Mouse (Mus musculus) subcutaneous adipose tissue, adult 2 months (tissue): ENCODE measurements around the gene H2-DMa. TPM values are rescaled to one million over a fixed set of nuclear protein-coding genes. Genes with fewer than 3 reads are reported as not detected.

Experiments
- polyA plus RNA-seq: library from polyadenylated mRNA; depleted of rRNA; stranded (reverse); fragments of >200 nt; gene quantifications from 2 replicates; pipeline ENCODE4 v1.2.3, GENCODE M21; 2012; ENCODE audit warnings: low replicate concordance; rRNA removed

Gene H2-DMa
- 57.9 and 70.0 TPM in 2 replicates for polyA plus RNA-seq

DNA sequence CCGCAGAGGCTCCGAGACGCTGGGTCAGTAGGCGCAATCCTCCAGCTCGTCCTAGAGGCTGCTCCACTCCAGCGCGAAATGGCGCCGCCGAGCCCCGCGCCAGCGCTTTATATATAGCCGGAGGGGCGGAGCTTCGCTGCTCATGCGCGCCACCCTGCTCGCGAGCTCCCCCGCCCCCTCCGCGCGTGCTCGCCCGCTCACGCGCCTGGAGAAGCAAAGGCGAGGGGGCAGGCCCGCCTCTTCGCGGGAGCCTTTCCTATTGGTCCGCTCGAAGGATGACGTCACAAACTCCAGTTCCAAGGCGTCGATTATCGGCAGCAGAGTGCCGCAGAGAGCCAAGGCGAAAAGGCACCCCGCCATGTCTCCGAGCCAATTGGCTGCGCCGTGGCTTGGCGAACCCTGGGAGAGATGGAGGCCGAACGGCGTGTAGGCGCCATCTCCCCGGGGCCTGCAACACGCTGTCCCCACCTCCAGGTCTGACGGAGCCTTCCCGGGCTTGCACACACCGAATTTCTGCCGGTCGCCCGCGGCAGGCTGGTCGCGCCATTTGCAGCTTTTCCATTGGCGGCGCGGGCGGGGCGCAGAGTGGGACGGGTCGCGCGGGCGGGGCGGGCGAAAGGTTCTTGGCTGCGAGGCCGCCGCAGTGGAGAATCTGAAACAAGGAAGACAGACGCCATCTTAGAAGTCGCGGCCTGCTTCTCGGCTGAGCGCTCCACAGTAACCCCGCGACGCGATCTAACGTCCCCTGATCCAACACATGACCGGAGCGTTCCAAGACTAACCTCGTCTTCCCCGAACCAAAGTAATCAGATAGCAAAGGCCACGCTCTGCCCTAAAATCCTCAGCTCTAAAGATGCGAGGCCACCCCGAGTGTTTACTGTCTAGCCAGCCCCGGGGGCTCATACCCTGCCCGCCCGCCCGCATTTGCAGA lies at the start of gene H2-DMa:
TSS of gene H2-DMa (plus strand) at position 293 of the 931 bp plus-strand sequence.

DNA sequence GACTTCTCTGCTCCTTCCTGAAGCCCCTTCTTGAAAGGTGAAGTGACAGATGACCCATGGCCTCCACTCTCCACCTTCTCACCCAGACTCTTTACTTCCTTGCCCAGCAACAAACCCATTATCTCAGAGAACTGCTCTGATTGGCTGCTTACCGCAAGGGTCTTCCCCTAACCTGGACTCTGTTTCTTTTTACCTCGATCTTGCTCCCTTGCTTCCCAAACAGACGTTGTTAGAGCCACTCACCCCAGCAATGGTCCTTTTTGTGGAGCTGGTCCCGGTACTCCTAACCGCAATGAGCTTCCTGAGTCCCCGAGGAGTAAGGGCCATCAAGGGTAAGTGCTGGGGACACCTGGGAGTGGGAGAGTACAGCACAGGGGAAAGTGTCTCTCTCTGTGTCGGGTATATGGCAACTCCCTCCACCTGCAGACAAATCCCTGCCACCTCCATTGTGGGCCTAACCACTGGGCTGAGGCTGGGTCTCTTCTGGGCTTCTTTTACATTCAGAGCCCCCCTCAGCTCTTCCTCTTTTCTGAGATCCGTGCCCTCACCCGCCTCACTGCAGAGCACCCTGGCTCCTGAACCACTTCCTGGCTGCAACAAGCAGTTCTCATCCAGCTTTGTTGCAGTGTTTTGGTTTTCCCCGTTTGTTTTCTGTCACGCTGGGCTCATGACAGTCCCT lies 27.0 kb upstream of the H2-DMa start, which contains the start of gene H2-Oa:
TSS of gene H2-Oa (plus strand) at position 144 of the 679 bp plus-strand sequence.

DNA sequence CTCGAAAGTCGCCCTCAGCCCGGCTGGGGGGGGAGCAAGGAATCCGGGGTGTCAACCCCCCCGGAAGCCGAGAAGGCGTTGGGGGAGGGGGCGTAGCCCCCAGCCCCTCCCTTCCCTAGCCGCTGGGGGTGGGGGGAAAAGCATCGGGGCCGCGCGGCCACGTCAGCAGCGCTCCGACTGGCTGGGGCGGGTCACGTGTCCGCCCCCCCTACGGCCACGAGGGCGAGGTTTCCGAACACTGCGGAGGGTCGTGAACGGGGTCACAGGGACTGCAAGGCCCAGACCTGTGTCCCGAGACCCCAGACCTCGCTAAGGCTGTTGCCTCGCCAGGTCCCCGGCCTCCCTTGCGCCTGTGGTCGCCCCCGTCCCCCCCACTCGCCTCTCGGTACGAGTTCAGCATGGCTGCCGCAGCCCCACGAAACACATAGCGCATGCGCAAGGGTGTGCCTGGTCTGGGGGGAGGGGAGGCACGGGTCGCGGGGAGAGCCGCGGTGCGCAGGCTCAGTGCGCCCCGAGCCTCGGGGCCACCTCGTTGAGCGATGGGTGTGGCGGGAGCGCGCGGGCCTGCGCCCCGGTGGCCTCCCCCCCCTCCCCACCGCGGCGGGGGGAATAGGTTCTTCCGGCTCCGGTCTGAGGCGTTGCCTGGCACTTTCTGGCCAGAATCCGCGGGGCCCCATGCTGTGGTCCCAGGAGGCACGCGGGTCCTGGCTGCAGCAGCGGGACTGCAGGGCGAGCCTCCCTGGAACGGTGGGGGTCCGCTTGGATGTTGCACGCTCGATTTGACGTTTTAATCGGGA lies 3.0 kb downstream of the H2-DMa start, which contains the start of gene Brd2:
TSS of gene Brd2 (minus strand) at position 447 of the 797 bp plus-strand sequence.

DNA sequence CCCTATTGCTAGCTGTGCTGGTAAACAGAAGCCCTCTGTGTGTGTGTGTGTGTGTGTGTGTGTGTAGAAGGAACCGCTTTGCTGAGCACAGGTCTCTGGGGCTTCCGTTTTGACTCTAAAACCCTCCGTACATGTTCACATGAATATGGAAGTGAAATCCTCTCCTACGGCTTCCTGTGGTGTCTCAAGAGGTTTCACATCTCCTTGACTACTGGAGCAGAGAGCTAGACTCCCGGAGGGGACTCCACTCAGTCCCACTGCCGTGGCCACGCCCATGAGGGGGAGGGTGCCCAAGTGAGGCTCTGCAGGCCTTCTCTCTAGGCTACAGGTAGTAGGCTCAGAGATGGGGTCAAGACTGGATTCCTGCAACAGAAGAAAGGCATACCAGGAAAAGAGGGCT lies 23.7 kb downstream of the H2-DMa start, which contains the start of gene H2-DMb2:
TSS of gene H2-DMb2 (plus strand) at position 275 of the 400 bp plus-strand sequence.

DNA sequence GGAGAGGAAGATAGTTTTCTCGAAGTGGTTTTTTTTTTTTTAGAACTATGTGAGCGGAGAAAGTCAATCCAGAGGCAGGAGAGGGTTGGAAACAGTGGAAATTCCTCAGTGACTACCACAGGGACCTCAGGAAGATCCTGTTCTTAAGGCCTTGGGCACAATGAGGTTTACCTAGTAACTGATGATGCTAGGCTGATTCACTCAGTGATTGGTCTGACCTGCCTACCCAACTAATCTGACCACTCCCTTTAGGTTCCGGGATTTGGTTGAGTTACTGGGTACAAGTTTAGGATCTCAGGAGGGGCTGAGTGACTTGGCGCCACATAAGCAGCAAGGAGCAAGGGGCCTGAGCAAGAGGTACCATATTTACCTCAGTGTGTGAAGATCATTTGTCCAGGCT lies 33.6 kb downstream of the H2-DMa start, which contains the start of gene H2-DMb1:
TSS of gene H2-DMb1 (plus strand) at position 150 of the 400 bp plus-strand sequence.

DNA sequence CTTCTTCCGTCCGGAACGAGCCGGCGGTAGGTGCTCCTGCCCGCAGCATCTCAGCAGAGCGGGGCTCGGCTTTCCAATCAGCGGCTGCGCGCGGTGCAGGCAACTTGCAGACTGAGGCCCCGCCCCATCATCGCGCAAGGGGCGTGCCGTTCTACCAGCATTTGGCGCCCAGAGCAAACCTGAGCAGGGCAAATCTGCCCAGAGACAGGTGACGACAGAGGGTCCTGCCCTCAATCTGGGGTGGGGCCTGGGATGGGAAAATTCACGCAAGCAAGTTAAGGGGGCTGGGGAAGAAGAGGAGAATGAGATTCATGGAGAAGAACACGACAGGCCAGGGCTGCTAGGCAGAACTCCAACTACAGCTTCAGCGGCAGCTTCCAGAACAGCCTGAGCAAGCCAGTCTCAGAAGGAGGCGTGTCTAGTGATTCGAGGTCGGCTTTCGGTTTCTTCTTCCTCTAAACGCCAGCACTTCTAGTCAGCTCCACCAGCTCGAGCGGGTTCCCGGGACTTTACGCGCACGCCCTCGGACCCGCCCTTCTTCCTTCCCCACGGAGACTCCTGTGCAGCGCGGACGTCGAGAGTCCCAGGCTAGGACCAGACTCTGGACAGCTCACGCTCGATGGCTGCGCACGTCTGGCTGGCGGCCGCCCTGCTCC lies 68.0 kb downstream of the H2-DMa start, which contains the start of the genes Tap1 and Psmb9:
TSS of gene Tap1 (plus strand) at position 293 of the 656 bp plus-strand sequence.
TSS of gene Psmb9 (minus strand) at position 504 of the 656 bp plus-strand sequence.

Other genes starting within 250 kb of the H2-DMa start
- not detected in 2 replicates for gene Gm7029, start 245.7 kb upstream of the H2-DMa start, polyA plus RNA-seq
- gene Kifc1, start 228.9 kb upstream of the H2-DMa start, polyA plus RNA-seq, result 1.6 and 9.5 TPM in 2 replicates
- 0.22 and 0.39 TPM in 2 replicates for gene Platr17, start 214.4 kb upstream of the H2-DMa start, polyA plus RNA-seq
- gene Daxx, start 210.1 kb upstream of the H2-DMa start, polyA plus RNA-seq, result 47.5 and 58.9 TPM in 2 replicates
- gene Tapbp, start 203.6 kb upstream of the H2-DMa start, polyA plus RNA-seq, result 206 and 319 TPM in 2 replicates
- gene Zbtb22, start 203.6 kb upstream of the H2-DMa start, polyA plus RNA-seq, result 42.7 and 55.1 TPM in 2 replicates
- gene Rgl2, start 190.0 kb upstream of the H2-DMa start, polyA plus RNA-seq, result 157 and 179 TPM in 2 replicates
- gene Pfdn6, start 179.2 kb upstream of the H2-DMa start, polyA plus RNA-seq, result 29.4 and 29.5 TPM in 2 replicates
- 15.8 and 36.0 TPM in 2 replicates for gene Wdr46, start 178.9 kb upstream of the H2-DMa start, polyA plus RNA-seq
- 6.6 and 9.0 TPM in 2 replicates for gene B3galt4, start 168.1 kb upstream of the H2-DMa start, polyA plus RNA-seq
- 65.8 and 76.5 TPM in 2 replicates for gene Vps52, start 163.7 kb upstream of the H2-DMa start, polyA plus RNA-seq
- gene Rps18, start 163.5 kb upstream of the H2-DMa start, polyA plus RNA-seq, result 464 and 878 TPM in 2 replicates
- gene H2-K1, start 119.2 kb upstream of the H2-DMa start, polyA plus RNA-seq, result 3,046 and 5,899 TPM in 2 replicates
- gene Ring1, start 94.9 kb upstream of the H2-DMa start, polyA plus RNA-seq, result 31.6 and 54.8 TPM in 2 replicates
- 86.6 and 99.6 TPM in 2 replicates for gene H2-Ke6, start 91.5 kb upstream of the H2-DMa start, polyA plus RNA-seq
- 134 and 217 TPM in 2 replicates for gene Slc39a7, start 87.9 kb upstream of the H2-DMa start, polyA plus RNA-seq
- 48.9 and 66.9 TPM in 2 replicates for gene Rxrb, start 87.7 kb upstream of the H2-DMa start, polyA plus RNA-seq
- gene Col11a2, start 80.1 kb upstream of the H2-DMa start, polyA plus RNA-seq, result 0.62 and 1.1 TPM in 2 replicates
- 1.5 and 8.0 TPM in 2 replicates for gene H2-Oa, start 27.2 kb upstream of the H2-DMa start, polyA plus RNA-seq
- 90.8 and 138 TPM in 2 replicates for gene Brd2, start 3.1 kb downstream of the H2-DMa start, polyA plus RNA-seq
- gene H2-DMb2, start 23.8 kb downstream of the H2-DMa start, polyA plus RNA-seq, result 4.7 and 9.3 TPM in 2 replicates
- 81.8 and 86.9 TPM in 2 replicates for gene H2-DMb1, start 33.5 kb downstream of the H2-DMa start, polyA plus RNA-seq
- gene Tap1, start 68.0 kb downstream of the H2-DMa start, polyA plus RNA-seq, result 50.0 and 54.7 TPM in 2 replicates
- 69.5 and 80.5 TPM in 2 replicates for gene Psmb9, start 68.2 kb downstream of the H2-DMa start, polyA plus RNA-seq
- 118 and 150 TPM in 2 replicates for gene Psmb8, start 78.2 kb downstream of the H2-DMa start, polyA plus RNA-seq
- gene Tap2, start 84.0 kb downstream of the H2-DMa start, polyA plus RNA-seq, result 59.2 and 66.5 TPM in 2 replicates
- gene H2-Ob, start 119.4 kb downstream of the H2-DMa start, polyA plus RNA-seq, result 4.2 and 6.1 TPM in 2 replicates
- gene H2-Ab1, start 138.1 kb downstream of the H2-DMa start, polyA plus RNA-seq, result 701 and 1,325 TPM in 2 replicates
- 503 and 676 TPM in 2 replicates for gene H2-Aa, start 168.3 kb downstream of the H2-DMa start, polyA plus RNA-seq
- 257 and 334 TPM in 2 replicates for gene H2-Eb1, start 186.3 kb downstream of the H2-DMa start, polyA plus RNA-seq
- gene H2-Eb2, start 206.1 kb downstream of the H2-DMa start, polyA plus RNA-seq, result 0.09 and 0.17 TPM in 2 replicates
- gene Btnl2, start 235.3 kb downstream of the H2-DMa start, polyA plus RNA-seq, result 1.3 TPM in 2 replicates